Mouse (Mus musculus): ENCODE measurements around the gene Il25. TPM values are rescaled to one million over a fixed set of nuclear protein-coding genes. Genes with fewer than 3 reads are reported as not detected.
A peak's percentile ranks its signal among the peaks of the same experiment; 100 is the strongest.

Gene Il25
- total and polyA plus RNA-seq, 3 experiments = not detected

- Histone ChIP-seq H3K79me2 (replicated peaks; ENCODE audit: control insufficient read depth, extremely low read depth, insufficient read depth, poor library complexity, severe bottlenecking) (no peaks in the 10 kb centered on the region), H3K27ac (ENCODE audit: insufficient read depth, low read depth) (no peak within 1 kb of the TSS), H3K36me3 (replicated peaks in 1 of 2; ENCODE audit: control insufficient read depth in 1 of 2, insufficient read depth in 1 of 2, low read length in 1 of 2) (no peaks in the 10 kb centered on the region), H3K4me1 (ENCODE audit: control insufficient read depth in 1 of 2, insufficient read depth in 2 of 2) (peaks cover 0 to 4% of the 10 kb centered on the region in 2 experiments; a peak in 2 of 4 replicates), H3K4me3 (replicated peaks in 1 of 3; ENCODE audit: low read depth in 2 of 3, low read length in 2 of 3, poor library complexity in 1 of 3) (peak within 1 kb of the TSS; percentile 36 to 74 (median 41)), H3K9ac (ENCODE audit: insufficient read depth, low read depth) (peak within 1 kb of the TSS; percentile 46; the same call in 1 of the 2 replicates), H3K27me3 (replicated peaks) (peaks cover 79% of the 10 kb centered on the region), H3K4me2 (ENCODE audit: insufficient read depth, low read depth, poor library complexity, severe bottlenecking) (peak within 1 kb of the TSS; percentile 49; the same call in 1 of the 2 replicates), H3K9me3 (replicated peaks; ENCODE audit: low read length) (no peaks in the 10 kb centered on the region)
- no peak for TF ChIP-seq HCFC1 (IDR thresholded peaks at IDR 0.05; ENCODE audit: low read depth, low read length)
- TF ChIP-seq POLR2A (IDR thresholded peaks at IDR 0.05; ENCODE audit: low read depth, low read length) = peak; percentile 58
- no peak for DNase-seq (ENCODE audit: extremely low read depth)
- in situ Hi-C loops (cut with MboI; ENCODE audit: low pct_ligation_motif_present, low pct_unique_long_range_greater_than_20kb, low sequenced_read_pairs) = no loop called here
- dilution Hi-C loops (cut with MboI; ENCODE audit: extremely low pct_ligation_motif_present, extremely low pct_unique_long_range_greater_than_20kb, low sequenced_read_pairs) = no loop called here
Measured at GRCm38 (mm10) chr14:54912886-54913285, 19.6 kb upstream of the Il25 start, which contains the start of gene Slc22a17. TSS of gene Slc22a17 (minus strand) at chr14:54913132.

- Histone ChIP-seq H3K36me3 (replicated peaks in 1 of 2; ENCODE audit: control insufficient read depth in 1 of 2, insufficient read depth in 1 of 2, low read length in 1 of 2) (no peaks in the 10 kb centered on the region), H3K4me1 (ENCODE audit: control insufficient read depth in 1 of 2, insufficient read depth in 2 of 2) (peaks cover 0 to 4% of the 10 kb centered on the region in 2 experiments; a peak in 2 of 4 replicates), H3K27me3 (replicated peaks) (peaks cover 83% of the 10 kb centered on the region), H3K4me2 (ENCODE audit: insufficient read depth, low read depth, poor library complexity, severe bottlenecking) (no peak overlapping the region), H3K9me3 (replicated peaks; ENCODE audit: low read length) (no peaks in the 10 kb centered on the region), H3K4me3 (replicated peaks in 1 of 3; ENCODE audit: low read depth in 2 of 3, low read length in 2 of 3, poor library complexity in 1 of 3) (no peak overlapping the region), H3K79me2 (replicated peaks; ENCODE audit: control insufficient read depth, extremely low read depth, insufficient read depth, poor library complexity, severe bottlenecking) (no peaks in the 10 kb centered on the region), H3K9ac (ENCODE audit: insufficient read depth, low read depth) (no peak overlapping the region), H3K27ac (ENCODE audit: insufficient read depth, low read depth) (no peak overlapping the region)
- in situ Hi-C loops (cut with MboI; ENCODE audit: low pct_ligation_motif_present, low pct_unique_long_range_greater_than_20kb, low sequenced_read_pairs) = no loop called here
- TF ChIP-seq MXI1 (IDR thresholded peaks at IDR 0.05; ENCODE audit: low read depth, low read length) (no peak), BHLHE40 (IDR thresholded peaks at IDR 0.05; ENCODE audit: low read depth, low read length) (no peak), MAZ (IDR thresholded peaks at IDR 0.05; ENCODE audit: low read depth, low read length) (no peak), NRF1 (IDR thresholded peaks at IDR 0.05; ENCODE audit: low read depth, low read length) (no peak)
- dilution Hi-C loops (cut with MboI; ENCODE audit: extremely low pct_ligation_motif_present, extremely low pct_unique_long_range_greater_than_20kb, low sequenced_read_pairs) = no loop called here
- no peak for DNase-seq (ENCODE audit: extremely low read depth)
Measured at GRCm38 (mm10) chr14:54913343-54913742, 19.2 kb upstream of the Il25 start.

- dilution Hi-C loops (cut with MboI; ENCODE audit: extremely low pct_ligation_motif_present, extremely low pct_unique_long_range_greater_than_20kb, low sequenced_read_pairs) = no loop called here
- TF ChIP-seq HCFC1 (IDR thresholded peaks at IDR 0.05; ENCODE audit: low read depth, low read length) (no peak), GABPA (IDR thresholded peaks at IDR 0.05; ENCODE audit: insufficient replicate concordance, low read depth, low read length) (no peak), MAFK (IDR thresholded peaks at IDR 0.05; ENCODE audit: insufficient replicate concordance, low read length) (no peak)
Measured at GRCm38 (mm10) chr14:54920076-54920685, 12.3 kb upstream of the Il25 start.

More at GRCm38 (mm10) chr14:54920076-54920685, 12.3 kb upstream of the Il25 start:
- Histone ChIP-seq H3K27me3 (replicated peaks) (peaks cover 91% of the 10 kb centered on the region), H3K9me3 (replicated peaks; ENCODE audit: low read length) (no peaks in the 10 kb centered on the region), H3K36me3 (replicated peaks in 1 of 2; ENCODE audit: control insufficient read depth in 1 of 2, insufficient read depth in 1 of 2, low read length in 1 of 2) (no peaks in the 10 kb centered on the region), H3K79me2 (replicated peaks; ENCODE audit: control insufficient read depth, extremely low read depth, insufficient read depth, poor library complexity, severe bottlenecking) (no peaks in the 10 kb centered on the region), H3K9ac (ENCODE audit: insufficient read depth, low read depth) (no peak overlapping the region), H3K27ac (ENCODE audit: insufficient read depth, low read depth) (no peak overlapping the region), H3K4me2 (ENCODE audit: insufficient read depth, low read depth, poor library complexity, severe bottlenecking) (no peak overlapping the region), H3K4me1 (ENCODE audit: control insufficient read depth in 1 of 2, insufficient read depth in 2 of 2) (peaks cover 0 to 5% of the 10 kb centered on the region in 2 experiments; a peak in 1 of 4 replicates), H3K4me3 (replicated peaks in 1 of 3; ENCODE audit: low read depth in 2 of 3, low read length in 2 of 3, poor library complexity in 1 of 3) (no peak overlapping the region)
- no peak for DNase-seq (ENCODE audit: extremely low read depth)
- in situ Hi-C loops (cut with MboI; ENCODE audit: low pct_ligation_motif_present, low pct_unique_long_range_greater_than_20kb, low sequenced_read_pairs) = no loop called here

Data from CH12.LX (cell line).